Mouse (Mus musculus): Measurements from ENCODE around the gene Kif5c. TPM values are rescaled to one million over a fixed set of nuclear protein-coding genes. Genes with fewer than 3 reads are reported as not detected.

The Kif5c gene
- not detected in 2 replicates for polyA plus RNA-seq (2012; ENCODE audit: insufficient read depth, insufficient read length, low replicate concordance, missing spikeins)

- 4% methylated on average over 54 of the region's 54 CpGs for WGBS
- Histone ChIP-seq H3K4me1 (ENCODE audit: control insufficient read depth, insufficient read depth, low read length) (peaks cover 15% of the 10 kb centered on the region), H3K27ac (ENCODE audit: insufficient read depth, low read depth, low read length) (no peak within 1 kb of the TSS), H3K4me3 (ENCODE audit: insufficient read depth, low read depth, low read length) (peak within 1 kb of the TSS; percentile 64)
- TF ChIP-seq CTCF (IDR thresholded peaks at IDR 0.05; ENCODE audit: insufficient read depth, low read depth, low read length) (no peak), POLR2A (IDR thresholded peaks at IDR 0.05; ENCODE audit: insufficient read depth, low read depth, low read length) (no peak)
Observed at GRCm38 (mm10) chr2:49618829-49619718, at the start of gene Kif5c. Gene Kif5c (plus strand): TSS chr2:49619298.

GRCm38 (mm10) chr2:49569862-49570777 is 49.0 kb upstream of the Kif5c start:
- Histone ChIP-seq H3K4me1 (ENCODE audit: control insufficient read depth, insufficient read depth, low read length) (peaks cover 24% of the 10 kb centered on the region), H3K4me3 (ENCODE audit: insufficient read depth, low read depth, low read length) (no peak overlapping the region), H3K27ac (ENCODE audit: insufficient read depth, low read depth, low read length) (no peak overlapping the region)
- 38% methylated on average over 16 of the region's 16 CpGs for WGBS
- TF ChIP-seq CTCF (IDR thresholded peaks at IDR 0.05; ENCODE audit: insufficient read depth, low read depth, low read length): no peak
- TF ChIP-seq POLR2A (IDR thresholded peaks at IDR 0.05; ENCODE audit: insufficient read depth, low read depth, low read length): no peak

DNA sequence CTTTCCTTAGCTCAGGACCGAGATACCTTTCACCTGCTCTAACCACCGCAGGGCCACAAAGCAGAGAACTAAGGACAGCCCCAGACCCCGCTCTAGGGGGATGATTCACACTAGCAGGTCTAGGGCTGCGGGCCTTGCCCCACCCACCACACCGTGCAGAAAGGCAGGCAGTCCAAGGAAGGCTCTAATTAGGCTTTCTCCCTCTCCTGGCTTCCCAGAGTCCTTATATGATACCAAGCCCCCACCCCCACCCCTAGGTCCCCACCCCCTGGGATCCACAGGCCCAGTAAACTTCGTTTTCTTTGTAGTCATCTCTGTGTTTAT is 48.4 kb upstream of the Kif5c start:
- no peak for TF ChIP-seq CTCF (IDR thresholded peaks at IDR 0.05; ENCODE audit: insufficient read depth, low read depth, low read length)
- no peak for TF ChIP-seq POLR2A (IDR thresholded peaks at IDR 0.05; ENCODE audit: insufficient read depth, low read depth, low read length)
- H3K4me3 ChIP-seq (ENCODE audit: insufficient read depth, low read depth, low read length): no peak overlapping the region
- 56% methylated on average over 6 of the region's 6 CpGs for WGBS
- no peak overlapping the region for H3K27ac ChIP-seq (ENCODE audit: insufficient read depth, low read depth, low read length)
- peaks cover 24% of the 10 kb centered on the region for H3K4me1 ChIP-seq (ENCODE audit: control insufficient read depth, insufficient read depth, low read length)

DNA sequence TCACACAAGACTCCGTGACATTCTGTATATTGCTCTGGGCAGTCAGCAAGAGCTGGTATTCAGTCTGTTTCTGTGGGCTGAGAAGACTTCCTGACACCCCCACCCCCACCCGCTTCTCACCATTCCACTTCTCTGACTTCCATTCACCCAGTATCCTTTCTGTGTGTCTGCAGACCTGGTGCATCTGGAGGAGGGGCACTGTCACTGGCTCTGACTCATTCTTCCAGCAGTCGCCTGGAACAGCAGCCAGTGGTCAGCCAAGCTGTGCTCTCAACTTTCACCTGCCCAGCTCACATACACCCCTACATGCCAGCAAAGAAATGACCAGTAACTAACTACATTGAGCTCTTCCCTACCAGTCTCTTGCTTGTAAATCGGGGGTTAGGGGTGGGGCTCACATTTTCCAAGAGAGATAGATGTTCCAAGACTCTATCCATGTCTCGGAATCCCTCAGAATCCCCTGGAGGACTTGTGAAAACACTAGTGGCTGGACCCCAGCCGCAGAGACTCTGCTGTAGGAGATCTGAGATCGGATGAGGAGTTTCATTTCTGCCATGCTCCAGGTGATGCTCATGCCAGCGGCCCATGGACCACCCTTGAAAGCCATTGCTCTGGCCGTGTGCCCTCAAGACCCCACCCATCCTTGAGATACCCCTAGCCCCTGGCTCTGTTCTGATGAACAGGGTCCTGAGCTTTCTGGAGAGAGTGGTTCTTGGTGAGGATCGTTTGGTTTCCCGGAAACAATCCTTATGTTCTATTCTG is 47.8 kb upstream of the Kif5c start:
- peaks cover 24% of the 10 kb centered on the region for H3K4me1 ChIP-seq (ENCODE audit: control insufficient read depth, insufficient read depth, low read length)
- WGBS: 79% methylated on average over 11 of the region's 11 CpGs
- H3K27ac ChIP-seq (ENCODE audit: insufficient read depth, low read depth, low read length): no peak overlapping the region
- H3K4me3 ChIP-seq (ENCODE audit: insufficient read depth, low read depth, low read length): no peak overlapping the region
- no peak for TF ChIP-seq POLR2A (IDR thresholded peaks at IDR 0.05; ENCODE audit: insufficient read depth, low read depth, low read length)
- no peak for TF ChIP-seq CTCF (IDR thresholded peaks at IDR 0.05; ENCODE audit: insufficient read depth, low read depth, low read length)

DNA sequence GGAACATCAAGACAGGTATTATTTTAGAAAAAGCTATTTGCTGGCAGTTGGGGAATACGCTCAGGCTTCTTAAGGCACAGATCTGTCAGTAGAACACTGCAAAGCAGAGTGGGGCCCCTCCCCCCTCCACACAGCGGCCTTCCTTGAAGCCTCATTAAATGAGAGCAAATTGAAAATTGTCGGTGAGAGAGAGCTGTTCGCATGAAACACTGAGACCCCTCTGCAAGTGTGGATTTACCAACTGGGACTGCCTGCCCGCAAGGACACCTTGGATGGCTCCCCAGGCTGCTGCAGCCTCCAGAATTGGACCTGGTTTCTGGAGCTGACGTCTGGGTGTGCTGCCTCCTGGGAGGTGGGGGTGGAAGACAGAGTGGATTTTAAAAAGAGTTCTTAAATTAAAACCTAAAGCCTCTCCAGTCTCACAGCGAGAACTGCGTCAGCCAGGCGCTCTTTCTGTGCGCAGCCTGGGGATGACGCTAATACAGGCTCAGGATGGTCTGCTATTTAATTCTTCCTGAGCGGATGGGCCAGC is 46.9 kb upstream of the Kif5c start:
- WGBS: 35% methylated on average over 12 of the region's 12 CpGs
- Histone ChIP-seq H3K27ac (ENCODE audit: insufficient read depth, low read depth, low read length) (no peak overlapping the region), H3K4me3 (ENCODE audit: insufficient read depth, low read depth, low read length) (peak overlapping the region; percentile 22; the same call in 1 of the 2 replicates), H3K4me1 (ENCODE audit: control insufficient read depth, insufficient read depth, low read length) (peaks cover 24% of the 10 kb centered on the region)
- no peak for TF ChIP-seq CTCF (IDR thresholded peaks at IDR 0.05; ENCODE audit: insufficient read depth, low read depth, low read length)
- no peak for TF ChIP-seq POLR2A (IDR thresholded peaks at IDR 0.05; ENCODE audit: insufficient read depth, low read depth, low read length)

- no peak overlapping the region for H3K27ac ChIP-seq (ENCODE audit: insufficient read depth, low read depth, low read length)
- no peak for TF ChIP-seq POLR2A (IDR thresholded peaks at IDR 0.05; ENCODE audit: insufficient read depth, low read depth, low read length)
- no peak for TF ChIP-seq CTCF (IDR thresholded peaks at IDR 0.05; ENCODE audit: insufficient read depth, low read depth, low read length)
- H3K4me1 ChIP-seq (ENCODE audit: control insufficient read depth, insufficient read depth, low read length): peaks cover 24% of the 10 kb centered on the region
- no peak overlapping the region for H3K4me3 ChIP-seq (ENCODE audit: insufficient read depth, low read depth, low read length)
- WGBS: 71% methylated on average over 9 of the region's 9 CpGs
Observed at GRCm38 (mm10) chr2:49572684-49573083, 46.4 kb upstream of the Kif5c start.

- peaks cover 24% of the 10 kb centered on the region for H3K4me1 ChIP-seq (ENCODE audit: control insufficient read depth, insufficient read depth, low read length)
- no peak overlapping the region for H3K4me3 ChIP-seq (ENCODE audit: insufficient read depth, low read depth, low read length)
- WGBS: 95% methylated on average over 3 of the region's 3 CpGs
- H3K27ac ChIP-seq (ENCODE audit: insufficient read depth, low read depth, low read length): no peak overlapping the region
- TF ChIP-seq POLR2A (IDR thresholded peaks at IDR 0.05; ENCODE audit: insufficient read depth, low read depth, low read length) (no peak), CTCF (IDR thresholded peaks at IDR 0.05; ENCODE audit: insufficient read depth, low read depth, low read length) (no peak)
Observed at GRCm38 (mm10) chr2:49573282-49573681, 45.8 kb upstream of the Kif5c start.

DNA sequence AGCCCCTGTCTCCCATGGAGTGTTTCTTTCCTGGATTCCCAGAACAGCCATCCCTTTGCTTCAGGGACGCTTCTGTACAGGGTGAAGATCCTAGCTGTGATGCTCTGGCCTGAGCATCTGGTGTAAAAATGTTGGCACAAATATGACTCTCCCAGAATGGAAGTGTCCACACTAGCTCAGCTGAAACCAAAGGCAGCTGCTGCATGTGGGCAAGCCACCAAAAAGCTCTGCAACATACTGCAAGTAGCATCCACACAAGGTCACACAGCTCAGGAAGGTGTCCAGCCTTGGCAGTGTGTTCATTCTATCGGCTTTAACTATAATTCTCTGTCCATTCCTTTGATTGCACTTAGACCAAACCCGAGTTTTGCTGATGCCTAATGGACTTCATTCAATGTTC is 38.5 kb upstream of the Kif5c start:
- WGBS: 87% methylated on average over 3 of the region's 3 CpGs
- H3K4me1 ChIP-seq (ENCODE audit: control insufficient read depth, insufficient read depth, low read length): 0 out of 2 replicates have a peak, but pooled peaks cover 2% of the 10 kb centered on the region
- no peak for TF ChIP-seq POLR2A (IDR thresholded peaks at IDR 0.05; ENCODE audit: insufficient read depth, low read depth, low read length)
- no peak for TF ChIP-seq CTCF (IDR thresholded peaks at IDR 0.05; ENCODE audit: insufficient read depth, low read depth, low read length)
- no peak overlapping the region for H3K27ac ChIP-seq (ENCODE audit: insufficient read depth, low read depth, low read length)
- no peak overlapping the region for H3K4me3 ChIP-seq (ENCODE audit: insufficient read depth, low read depth, low read length)

Data from olfactory bulb, adult 2 months (tissue).